Mouse (Mus musculus) heart, adult 2 months (tissue): ENCODE results near the gene Otop2.

Experiments
- CTCF ChIP-seq: fragments of 200-600 bp; IDR thresholded peaks from 2 replicates; pipeline ENCODE4 v1.8.1; 2022; ENCODE audit warnings: antibody characterized with exemption, mild to moderate bottlenecking, moderate library complexity
- POLR2A ChIP-seq: fragments of 200-500 bp; IDR thresholded peaks from 2 replicates; pipeline ENCODE4 v1.6.1; 2011; ENCODE audit warnings: mild to moderate bottlenecking, low read depth, low read length, control low read depth; ENCODE audit not compliant: insufficient read depth

DNA sequence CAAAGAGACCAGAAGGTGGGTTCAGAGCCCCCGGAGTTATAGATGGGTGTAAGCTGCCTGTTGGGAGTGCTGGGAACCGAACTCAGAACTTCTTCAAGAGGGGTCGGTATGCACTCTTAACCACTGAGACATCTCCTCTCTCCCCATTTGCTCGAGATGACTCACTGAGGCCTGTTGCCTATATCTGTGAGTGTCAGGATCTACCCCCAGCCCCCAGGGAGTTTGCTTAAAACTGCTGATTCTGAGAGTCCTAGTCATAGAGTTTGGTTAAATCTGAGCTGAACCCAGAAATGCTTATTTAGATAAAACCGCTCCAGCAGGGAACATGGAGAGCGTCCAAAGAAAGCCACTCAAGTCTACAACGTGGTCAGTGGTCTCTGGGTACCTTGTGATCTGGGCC, 32.8 kb upstream of the Otop2 start:
- TF ChIP-seq POLR2A (no peak), CTCF (no peak)
